ENCODE assay signal across 7 mouse cellular contexts in genomic region chr19:10949558-10949957, GRCm38 (mm10). TPM values are rescaled to one million over a fixed set of nuclear protein-coding genes. Genes with fewer than 3 reads are reported as not detected.
DNase-seq lines count a peak whose midpoint lies in the region; ATAC-seq and TF ChIP-seq lines count a peak whose summit lies in the region.

No protein-coding gene starts in this region.

- 30% methylated on average over 9 of the region's 9 CpGs for WGBS in lung, postnatal 0 days
- WGBS in forebrain, embryonic 13.5 days: 25% methylated on average over 9 of the region's 9 CpGs
- 37% methylated on average over 9 of the region's 9 CpGs for WGBS in limb, embryonic 14.5 days

- peaks cover 9% of the 10 kb centered on the region for H3K4me1 ChIP-seq in lung, postnatal 0 days (ENCODE audit: insufficient read depth, low read depth, low read length)
- peaks cover 28% of the 10 kb centered on the region for H3K4me1 ChIP-seq in forebrain, embryonic 13.5 days
- H3K4me1 ChIP-seq in limb, embryonic 14.5 days (ENCODE audit: control insufficient read depth, insufficient read depth, low read length): peaks cover 17% of the 10 kb centered on the region

- TF ChIP-seq POLR2A in limb, embryonic 14.5 days (IDR thresholded peaks at IDR 0.05; ENCODE audit: borderline replicate concordance, extremely low read depth, insufficient read depth, insufficient read length): no peak

- no peaks in the 10 kb centered on the region for H3K9me3 ChIP-seq in lung, postnatal 0 days (ENCODE audit: low read length)
- no peaks in the 10 kb centered on the region for H3K9me3 ChIP-seq in forebrain, embryonic 13.5 days (replicated peaks)
- no peaks in the 10 kb centered on the region for H3K9me3 ChIP-seq in limb, embryonic 14.5 days (ENCODE audit: control insufficient read depth, low read length)

- H3K9ac ChIP-seq in lung, postnatal 0 days (replicated peaks; ENCODE audit: low read depth): no peak overlapping the region; the same call in 1 of the 2 replicates
- peak overlapping the region; percentile 51 for H3K9ac ChIP-seq in forebrain, embryonic 13.5 days
- H3K9ac ChIP-seq in limb, embryonic 14.5 days (ENCODE audit: low read depth, low read length, severe bottlenecking): 0 out of 2 replicates have a peak overlapping the region, but pooled peaks have one; percentile 17

- H3K36me3 ChIP-seq in lung, postnatal 0 days (ENCODE audit: insufficient read depth, low read length): peaks cover 5% of the 10 kb centered on the region; the same call in 1 of the 2 replicates
- peaks cover 17% of the 10 kb centered on the region for H3K36me3 ChIP-seq in forebrain, embryonic 13.5 days (ENCODE audit: poor library complexity, severe bottlenecking)
- H3K36me3 ChIP-seq in limb, embryonic 14.5 days (ENCODE audit: control insufficient read depth, insufficient read depth, low read length): peaks cover 11% of the 10 kb centered on the region
- no peaks in the 10 kb centered on the region; the same call in 1 of the 2 replicates for H3K36me3 ChIP-seq in splenic B cell, adult 2 months (ENCODE audit: control insufficient read depth, insufficient read depth, low read length, poor library complexity, severe bottlenecking)

- no peak overlapping the region; the same call in 1 of the 2 replicates for H3K27ac ChIP-seq in lung, postnatal 0 days (ENCODE audit: low read length)
- H3K27ac ChIP-seq in forebrain, embryonic 13.5 days: no peak overlapping the region
- no peak overlapping the region for H3K27ac ChIP-seq in limb, embryonic 14.5 days (replicated peaks; ENCODE audit: low read depth, low read length)

- no peak for DNase-seq in lung, postnatal 0 days (ENCODE audit: low spot score)
- DNase-seq in lung, postnatal 36 days: no peak
- DNase-seq in limb, embryonic 14.5 days (ENCODE audit: low spot score): no peak
- DNase-seq in splenic B cell, adult 2 months (ENCODE audit: low read depth, low spot score): peak; percentile 34
- no peak for DNase-seq in adrenal gland, adult 8-10 months
- no peak for DNase-seq in urinary bladder, postnatal 10 days (ENCODE audit: low spot score)

- no peak for TF ChIP-seq CTCF in lung, postnatal 0 days (IDR thresholded peaks at IDR 0.05)

- ATAC-seq in lung, postnatal 0 days: no peak
- ATAC-seq in forebrain, embryonic 13.5 days: no peak; the same call in 1 of the 2 replicates
- ATAC-seq in limb, embryonic 14.5 days (ENCODE audit: low FRiP score, low read depth): no peak

- TF ChIP-seq EP300 in lung, postnatal 0 days (IDR thresholded peaks at IDR 0.05): no peak

- no peaks in the 10 kb centered on the region for H3K27me3 ChIP-seq in lung, postnatal 0 days (replicated peaks; ENCODE audit: insufficient read depth, low read length)
- no peaks in the 10 kb centered on the region for H3K27me3 ChIP-seq in forebrain, embryonic 13.5 days
- no peaks in the 10 kb centered on the region for H3K27me3 ChIP-seq in limb, embryonic 14.5 days (ENCODE audit: control insufficient read depth, insufficient read depth, low read length)
- no peaks in the 10 kb centered on the region for H3K27me3 ChIP-seq in splenic B cell, adult 2 months (ENCODE audit: control insufficient read depth, insufficient read depth, low read length, poor library complexity, severe bottlenecking)

- H3K4me3 ChIP-seq in lung, postnatal 0 days (ENCODE audit: low read depth, low read length): peak overlapping the region; percentile 60
- peak overlapping the region; percentile 79 for H3K4me3 ChIP-seq in forebrain, embryonic 13.5 days
- H3K4me3 ChIP-seq in limb, embryonic 14.5 days (replicated peaks; ENCODE audit: low read length): peak overlapping the region; percentile 57

- peak overlapping the region; percentile 84 for H3K4me2 ChIP-seq in lung, postnatal 0 days (replicated peaks; ENCODE audit: low read depth, low read length)
- H3K4me2 ChIP-seq in forebrain, embryonic 13.5 days: peak overlapping the region; percentile 100
- H3K4me2 ChIP-seq in limb, embryonic 14.5 days (replicated peaks; ENCODE audit: low read depth, low read length, severe bottlenecking): peak overlapping the region; percentile 48

RNA-seq across cellular contexts. Expression of gene Ccdc86, which starts 0.5 kb away (rescaled TPM):
- 13.5 and 14.7 TPM in 2 replicates for polyA plus RNA-seq in lung, postnatal 0 days (2015; fragmentation: Nextera tagmentation; extraction: Ambion mirVana)
- polyA plus RNA-seq in forebrain, embryonic 13.5 days (2015; fragmentation: Nextera tagmentation; extraction: Ambion mirVana): 21.2 and 22.9 TPM in 2 replicates
- 10.3 and 11.2 TPM in 2 replicates for polyA plus RNA-seq in limb, embryonic 14.5 days (2012; rRNA removed)
- polyA plus RNA-seq in limb, embryonic 14.5 days (2014; fragmentation: Nextera tagmentation; extraction: Ambion mirVana): 22.4 and 23.8 TPM in 2 replicates
- total RNA-seq in adrenal gland, adult 8-10 months (2022): 10 to 100 TPM; 13.6 to 20.2 (median 17.0) TPM

RNA-seq across cellular contexts. Expression of gene Ptgdr2, which starts 12.6 kb away (rescaled TPM):
- polyA plus RNA-seq in lung, postnatal 0 days (2015; fragmentation: Nextera tagmentation; extraction: Ambion mirVana): 0.36 and 0.45 TPM in 2 replicates
- polyA plus RNA-seq in forebrain, embryonic 13.5 days (2015; fragmentation: Nextera tagmentation; extraction: Ambion mirVana): 0.06 and 0.17 TPM in 2 replicates
- polyA plus RNA-seq in limb, embryonic 14.5 days (2012; rRNA removed): 0.15 and 0.33 TPM in 2 replicates
- polyA plus RNA-seq in limb, embryonic 14.5 days (2014; fragmentation: Nextera tagmentation; extraction: Ambion mirVana): 0.07 TPM in 2 replicates
- under 1 TPM in 3 of 4 experiments, not detected in 1; 0.09 to 0.27 (median 0.24) TPM for total RNA-seq in adrenal gland, adult 8-10 months (2022)

RNA-seq across cellular contexts. Expression of gene Ms4a10, which starts 24.9 kb away (rescaled TPM):
- not detected in 2 replicates for polyA plus RNA-seq in lung, postnatal 0 days (2015; fragmentation: Nextera tagmentation; extraction: Ambion mirVana)
- not detected in 2 replicates for polyA plus RNA-seq in forebrain, embryonic 13.5 days (2015; fragmentation: Nextera tagmentation; extraction: Ambion mirVana)
- polyA plus RNA-seq in limb, embryonic 14.5 days (2012; rRNA removed): 0.08 and 0.27 TPM in 2 replicates
- 0.57 TPM in 1 of 2 replicates, not detected in the other for polyA plus RNA-seq in limb, embryonic 14.5 days (2014; fragmentation: Nextera tagmentation; extraction: Ambion mirVana)
- 10 to 100 TPM in 2 of 4 experiments, 1 to 10 TPM in 1, not detected in 1; 1.1 to 60.0 (median 24.4) TPM for total RNA-seq in adrenal gland, adult 8-10 months (2022)

RNA-seq across cellular contexts. Expression of gene Zp1, which starts 29.1 kb away (rescaled TPM):
- polyA plus RNA-seq in lung, postnatal 0 days (2015; fragmentation: Nextera tagmentation; extraction: Ambion mirVana): not detected in 2 replicates
- polyA plus RNA-seq in forebrain, embryonic 13.5 days (2015; fragmentation: Nextera tagmentation; extraction: Ambion mirVana): not detected in 2 replicates
- 0.04 TPM in 1 of 2 replicates, not detected in the other for polyA plus RNA-seq in limb, embryonic 14.5 days (2012; rRNA removed)
- not detected in 2 replicates for polyA plus RNA-seq in limb, embryonic 14.5 days (2014; fragmentation: Nextera tagmentation; extraction: Ambion mirVana)
- total RNA-seq in adrenal gland, adult 8-10 months (2022): not detected

RNA-seq across cellular contexts. Expression of gene Ms4a15, which starts 43.5 kb away (rescaled TPM):
- 0.15 and 0.37 TPM in 2 replicates for polyA plus RNA-seq in lung, postnatal 0 days (2015; fragmentation: Nextera tagmentation; extraction: Ambion mirVana)
- not detected in 2 replicates for polyA plus RNA-seq in forebrain, embryonic 13.5 days (2015; fragmentation: Nextera tagmentation; extraction: Ambion mirVana)
- polyA plus RNA-seq in limb, embryonic 14.5 days (2012; rRNA removed): not detected in 2 replicates
- polyA plus RNA-seq in limb, embryonic 14.5 days (2014; fragmentation: Nextera tagmentation; extraction: Ambion mirVana): not detected in 2 replicates
- total RNA-seq in adrenal gland, adult 8-10 months (2022): not detected

Comparison
In these comparisons a context has a peak if more than half of its experiments do, and no peak if none do; other contexts are left out.
1. H3K4me2 ChIP-seq: peak in every context shown above with its lines; median percentile 100 in forebrain, embryonic 13.5 days; 84 in lung, postnatal 0 days; 48 in limb, embryonic 14.5 days.